Mouse (Mus musculus) mature B cell (primary cell): ENCODE measurements around the gene Kcnip4.

ENCODE experiments used
- in situ Hi-C: fragments of 300-500 bp; cut with MboI; formaldehyde crosslinking; loops from 2 replicates; pipeline ENCODE4 v1.14.3; 2019

The Kcnip4 gene

DNA sequence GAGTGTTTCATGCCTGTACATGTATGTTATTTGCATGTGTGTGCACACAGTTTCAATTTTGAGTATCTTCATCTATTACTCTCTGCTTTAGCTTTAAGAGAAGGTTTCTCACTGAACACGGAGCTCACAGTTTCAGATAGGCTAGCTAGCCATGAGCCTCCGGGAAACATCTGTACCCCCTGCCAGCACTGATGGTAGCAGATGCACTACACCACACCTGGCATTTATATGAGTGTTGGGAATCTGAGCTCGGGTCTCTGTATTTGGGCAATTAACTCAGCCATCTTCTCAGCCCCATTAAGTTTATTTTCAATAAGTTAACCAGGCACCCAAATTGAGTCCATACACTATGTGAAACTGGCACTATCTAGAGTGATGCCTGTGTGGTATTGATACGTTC, 1113.2 kb downstream of the Kcnip4 start:
- in situ Hi-C loops = no loop called here

- in situ Hi-C loops = no loop called here
Measured at GRCm38 (mm10) chr5:48410348-48410747, 1114.4 kb downstream of the Kcnip4 start.

DNA sequence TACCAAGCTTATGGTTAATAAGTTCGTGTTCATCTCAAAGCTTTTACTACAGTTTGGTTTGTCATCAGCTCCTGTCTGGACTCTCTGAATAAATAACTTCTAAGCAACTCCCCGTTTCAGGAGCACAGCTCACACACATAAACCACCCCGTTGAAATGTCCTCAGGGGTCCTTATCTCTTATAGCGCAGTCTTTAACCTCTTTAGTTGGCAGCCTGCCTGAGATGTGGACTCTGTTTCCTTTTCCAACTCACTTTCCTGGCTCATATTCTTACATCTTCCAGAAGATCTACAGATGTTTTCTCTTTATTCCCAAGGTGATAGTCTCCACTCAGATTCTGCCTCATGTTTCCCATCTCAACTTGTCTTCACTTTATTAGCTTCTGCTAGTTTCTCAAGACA, 1116.4 kb downstream of the Kcnip4 start:
- in situ Hi-C loops = no loop called here

DNA sequence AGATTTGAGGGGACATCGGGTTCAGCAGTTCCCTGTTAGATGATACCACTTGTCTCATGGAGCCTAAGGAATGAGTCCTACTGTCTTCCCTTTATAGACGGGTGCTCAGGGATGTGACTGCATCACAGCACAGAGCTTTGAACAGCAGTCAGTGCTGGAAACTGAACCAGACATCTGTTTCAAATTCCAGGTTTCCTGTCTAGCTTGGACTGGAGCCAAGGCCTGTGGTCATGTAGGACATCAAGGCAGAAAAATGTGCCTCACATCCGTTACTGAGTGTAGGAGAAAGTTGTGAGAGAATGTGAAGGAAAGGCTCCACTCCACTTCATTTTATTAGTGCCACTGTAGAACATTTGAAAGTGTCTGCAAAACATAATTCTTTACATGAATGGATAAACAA, 1122.2 kb downstream of the Kcnip4 start:
- in situ Hi-C loops = no loop called here

DNA sequence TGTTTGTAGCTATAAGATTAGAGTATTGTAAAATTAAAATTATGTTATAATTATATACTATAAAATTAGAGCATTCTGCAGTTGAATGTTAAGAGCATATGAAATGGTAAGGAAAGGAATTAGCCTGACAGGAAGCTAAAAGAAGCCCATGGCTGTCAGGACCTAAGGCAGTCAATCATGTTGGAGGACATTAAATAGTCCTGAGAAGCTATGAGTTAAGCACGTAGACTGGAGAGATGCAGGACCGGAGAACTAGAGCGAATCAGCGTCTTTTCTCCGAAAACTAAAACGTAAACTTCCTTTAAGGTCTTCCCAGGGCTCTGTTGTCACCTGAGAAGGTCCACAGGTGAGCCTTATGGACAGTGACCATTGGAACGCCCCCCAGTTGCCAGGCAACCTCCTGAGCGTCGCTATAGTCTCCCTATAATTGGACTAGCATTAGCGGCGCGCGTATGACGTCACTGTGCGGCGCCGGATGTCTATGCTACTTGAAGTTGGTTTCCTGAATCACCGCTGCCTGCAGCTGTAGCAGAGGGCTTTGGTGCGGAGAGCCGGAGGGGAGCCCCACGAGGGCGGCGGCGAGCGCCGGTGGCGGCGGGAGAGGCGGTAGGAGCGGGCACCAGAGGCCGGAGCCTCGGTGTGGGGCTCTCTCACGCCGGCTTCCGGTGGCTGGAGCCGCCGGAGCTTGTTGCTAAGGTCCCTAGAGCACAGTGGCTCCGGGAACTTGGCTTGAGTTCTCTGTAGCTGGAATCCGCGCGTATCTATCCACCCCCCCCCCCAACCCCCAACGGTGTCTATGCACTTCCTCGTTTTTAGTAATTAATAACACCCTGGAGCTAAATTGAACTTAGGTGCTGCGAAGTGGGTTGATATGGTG, 1152.6 kb downstream of the Kcnip4 start:
- in situ Hi-C loops = no loop called here

DNA sequence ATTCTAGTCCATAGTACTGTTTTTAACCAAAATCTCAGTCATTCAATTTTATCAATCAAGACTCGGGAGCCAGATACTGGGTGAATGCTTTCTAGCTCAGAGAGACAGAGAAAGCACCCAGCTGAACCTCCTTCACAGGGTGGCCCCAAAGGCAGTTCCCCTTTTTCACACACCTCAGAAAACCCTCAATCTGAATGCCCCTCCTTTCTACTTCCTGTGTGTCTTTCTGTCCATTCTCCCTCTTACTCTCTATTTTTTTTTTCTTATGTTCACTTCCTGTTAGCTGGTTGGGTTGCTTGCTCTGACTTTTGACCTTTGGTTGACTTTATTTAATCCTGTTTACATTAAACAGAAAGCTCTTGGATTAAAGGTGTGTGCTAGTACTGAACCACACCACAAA, 1175.4 kb downstream of the Kcnip4 start:
- in situ Hi-C loops = no loop called here

GRCm38 (mm10) chr5:48345983-48346648, 1178.6 kb downstream of the Kcnip4 start:
- in situ Hi-C loops = no loop called here

DNA sequence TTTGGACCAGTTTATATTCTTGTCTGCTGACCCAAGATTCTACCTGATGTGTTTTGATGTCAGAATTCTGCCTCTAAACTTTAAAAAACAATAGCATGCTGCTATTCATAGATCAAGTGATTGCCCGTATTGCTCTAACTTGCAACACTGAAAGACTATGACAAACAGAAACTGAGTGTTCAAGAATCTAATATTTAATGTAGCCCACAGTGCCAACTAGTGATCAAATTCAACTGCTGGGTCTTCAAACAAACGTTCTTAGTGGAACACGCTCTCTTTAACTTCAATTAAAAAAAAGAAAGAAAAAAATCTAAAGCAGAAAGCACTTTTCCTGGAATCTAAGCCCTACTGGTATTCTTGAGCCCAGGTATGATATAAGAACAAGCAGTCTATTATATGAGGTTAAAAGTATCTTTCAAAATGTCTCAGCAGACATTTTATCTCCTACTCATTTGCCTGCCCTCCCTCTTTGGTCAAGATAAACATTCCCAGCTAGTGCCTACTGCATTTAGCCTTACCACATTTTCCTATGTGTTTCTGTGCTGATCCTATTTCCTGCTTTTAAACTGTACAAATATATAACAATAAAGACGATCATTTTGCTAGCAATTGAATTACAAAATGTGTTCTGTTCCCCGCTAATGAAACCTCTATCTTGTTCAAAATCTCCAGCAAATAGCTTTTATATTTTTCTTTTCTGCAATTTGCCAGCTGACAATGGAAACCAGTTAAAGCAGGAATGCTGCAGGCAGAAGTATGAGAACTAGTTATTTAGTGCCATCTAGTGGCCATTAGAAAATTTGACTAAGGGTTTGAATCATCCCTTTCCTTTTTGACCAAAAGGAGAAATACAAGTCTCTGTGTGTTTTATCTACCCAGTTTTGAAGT, 1179.4 kb downstream of the Kcnip4 start:
- in situ Hi-C loops = no loop called here

DNA sequence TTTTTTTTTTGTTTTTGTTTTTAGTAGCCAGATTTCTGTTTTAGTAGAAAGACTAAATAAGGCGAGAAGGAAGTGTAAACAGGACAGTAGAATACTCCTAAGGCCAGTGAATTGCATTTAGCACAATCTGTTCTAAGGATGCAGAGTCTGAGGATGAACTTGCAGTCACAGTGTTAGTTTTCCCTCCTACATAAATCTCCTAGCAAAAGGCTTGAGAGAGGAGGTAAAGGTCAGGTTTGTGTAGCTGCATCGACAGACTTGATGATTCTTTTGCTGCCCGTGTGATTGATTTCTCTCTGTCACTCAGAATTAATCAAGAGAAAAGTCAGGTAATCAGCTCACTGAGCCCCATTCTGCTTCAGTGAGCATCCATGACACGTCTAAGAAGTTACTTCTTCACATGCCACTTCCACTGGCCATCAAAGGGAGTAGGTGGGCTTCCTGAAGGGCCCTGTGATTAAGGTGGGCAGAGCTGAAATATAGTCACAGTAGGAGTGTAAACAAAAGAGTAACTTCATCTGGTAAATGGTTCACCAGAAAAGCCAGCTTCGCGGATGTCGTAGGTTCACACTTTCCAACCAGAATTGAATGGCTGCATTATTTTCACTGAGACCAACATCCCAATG, 1183.8 kb downstream of the Kcnip4 start:
- in situ Hi-C loops = no loop called here
